Mouse (Mus musculus) neural tube, embryonic 12.5 days (tissue): ENCODE data around the gene Stx8. TPM values are rescaled to one million over a fixed set of nuclear protein-coding genes. Genes with fewer than 3 reads are reported as not detected.

Experiments used
- ATAC-seq: fragments of 200-750 bp; cut with Nextera tagmentation; 2 replicates; pipeline ENCODE4 v1.8.0; 2017; ENCODE audit warnings: low read depth, mild to moderate bottlenecking, moderate TSS enrichment, moderate library complexity; ENCODE audit not compliant: low FRiP score
- H3K27ac ChIP-seq: fragments of 300-500 bp; sonication (generic); 2 replicates; pipeline ENCODE4 v1.5.1; 2016
- H3K27me3 ChIP-seq: fragments of 300-500 bp; sonication (generic); replicated peaks from 2 replicates; pipeline ENCODE4 v1.6.1; 2016; ENCODE audit warnings: mild to moderate bottlenecking
- H3K36me3 ChIP-seq: fragments of 300-500 bp; sonication (generic); 2 replicates; pipeline ENCODE4 v1.6.1; 2016; ENCODE audit warnings: mild to moderate bottlenecking
- H3K4me1 ChIP-seq: fragments of 300-500 bp; sonication (generic); 2 replicates; pipeline ENCODE4 v1.6.1; 2016
- H3K4me2 ChIP-seq: fragments of 300-500 bp; sonication (generic); replicated peaks from 2 replicates; pipeline ENCODE4 v1.6.1; 2016; ENCODE audit warnings: mild to moderate bottlenecking
- H3K4me3 ChIP-seq: fragments of 300-500 bp; sonication (generic); 2 replicates; pipeline ENCODE4 v1.5.1; 2016
- H3K9ac ChIP-seq: fragments of 300-500 bp; sonication (generic); 2 replicates; pipeline ENCODE4 v1.6.1; 2016; ENCODE audit warnings: mild to moderate bottlenecking
- H3K9me3 ChIP-seq: fragments of 300-500 bp; sonication (generic); 2 replicates; pipeline ENCODE4 v1.6.1; 2016; ENCODE audit warnings: mild to moderate bottlenecking
- WGBS: fragments of 180-500 bp; shearing (Covaris S2); methylation state at CpG from one replicate; pipeline ENCODE4 v1.1.7; 2016; 5-methylcytosine and 5-hydroxymethylcytosine counted together
- polyA plus RNA-seq: library from polyadenylated mRNA; unstranded; fragments of >200 nt; fragmentation: Nextera tagmentation; extraction: Ambion mirVana; gene quantifications from 2 replicates; pipeline ENCODE4 v1.2.1, GENCODE M21; 2016

The Stx8 gene
- polyA plus RNA-seq, 1 experiment from 2014 or later: 69.0 TPM

DNA sequence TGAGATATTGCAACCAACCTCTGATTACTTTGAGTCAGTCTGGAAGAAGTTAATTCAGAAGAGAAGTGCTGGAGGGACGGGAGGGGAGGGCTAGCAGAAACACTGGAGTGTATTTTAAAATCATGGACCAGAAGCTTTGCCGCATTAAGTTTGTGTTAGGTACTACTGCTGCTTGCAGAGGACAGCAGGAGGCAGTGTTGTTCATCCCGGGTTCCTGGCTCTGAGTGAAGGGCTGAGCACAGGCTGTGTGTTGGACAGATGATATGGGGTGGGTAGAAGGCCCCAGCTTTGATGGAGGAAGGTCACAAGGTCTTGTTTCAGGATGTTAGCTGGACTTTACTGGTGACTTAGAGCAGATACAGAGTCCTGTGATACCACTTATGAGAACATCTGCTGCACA is 80.9 kb downstream of the Stx8 start:
- no peak overlapping the region for H3K9ac ChIP-seq

DNA sequence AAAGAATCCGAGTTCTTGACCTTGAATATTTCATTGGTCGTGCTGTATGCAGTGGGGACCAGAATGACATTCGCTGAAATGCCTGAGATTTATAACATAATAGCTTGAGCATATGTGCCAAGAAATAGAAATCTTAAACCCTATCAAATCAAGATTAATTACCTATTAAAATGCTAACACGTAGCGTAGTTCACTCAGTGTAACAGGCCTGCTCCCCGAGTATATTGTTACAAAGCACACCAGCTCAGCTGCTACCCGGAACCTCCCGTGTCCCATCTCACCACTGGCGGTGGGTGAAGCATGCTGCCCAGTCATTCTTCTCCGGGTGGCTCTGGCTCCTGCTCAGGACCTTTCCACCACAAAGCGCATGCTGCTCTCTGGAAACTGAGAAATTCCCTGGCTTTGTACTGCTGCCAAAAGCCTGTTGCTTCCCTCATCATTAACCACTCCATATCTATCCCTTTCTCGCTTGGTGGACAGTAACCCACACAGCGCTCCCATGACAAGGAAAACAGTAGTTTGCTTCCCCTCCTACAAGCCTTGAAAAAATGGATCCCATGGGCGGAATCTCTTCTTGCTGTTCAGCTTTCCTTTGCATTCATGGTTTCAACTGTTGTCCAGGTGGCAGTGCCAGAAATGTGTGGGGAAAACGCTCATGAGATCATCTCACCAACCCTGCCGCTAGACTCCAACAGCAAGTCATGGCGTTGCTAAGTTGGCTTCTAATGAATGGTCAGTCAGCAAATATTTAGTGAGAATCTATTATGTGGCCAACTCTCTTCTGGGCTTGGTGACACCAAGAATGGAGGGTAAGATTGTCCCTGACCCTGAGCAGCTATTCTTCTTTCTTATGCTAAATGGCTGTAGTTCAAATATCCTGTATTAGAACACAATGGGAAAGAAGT is 83.5 kb downstream of the Stx8 start:
- Histone ChIP-seq H3K4me2 (peak overlapping the region; percentile 12; the same call in 1 of the 2 replicates), H3K4me3 (no peak overlapping the region), H3K36me3 (no peaks in the 10 kb centered on the region), H3K9me3 (no peaks in the 10 kb centered on the region), H3K27ac (peak overlapping the region; percentile 7; the same call in 1 of the 2 replicates), H3K4me1 (peaks cover 23% of the 10 kb centered on the region), H3K27me3 (no peaks in the 10 kb centered on the region; the same call in 1 of the 2 replicates), H3K9ac (no peak overlapping the region)
- WGBS: 35% methylated on average over 17 of the region's 17 CpGs
- ATAC-seq: peak; percentile 63; the same call in 1 of the 2 replicates

More for the DNA sequence above, 80.9 kb downstream of the Stx8 start:
- no peak overlapping the region for H3K4me2 ChIP-seq
- WGBS: 50% methylated on average over 3 of the region's 3 CpGs
- H3K36me3 ChIP-seq: no peaks in the 10 kb centered on the region
- no peaks in the 10 kb centered on the region for H3K9me3 ChIP-seq
- no peak for ATAC-seq
- no peak overlapping the region for H3K4me3 ChIP-seq
- H3K4me1 ChIP-seq: peaks cover 35% of the 10 kb centered on the region
- no peaks in the 10 kb centered on the region; the same call in 1 of the 2 replicates for H3K27me3 ChIP-seq
- H3K27ac ChIP-seq: no peak overlapping the region

DNA sequence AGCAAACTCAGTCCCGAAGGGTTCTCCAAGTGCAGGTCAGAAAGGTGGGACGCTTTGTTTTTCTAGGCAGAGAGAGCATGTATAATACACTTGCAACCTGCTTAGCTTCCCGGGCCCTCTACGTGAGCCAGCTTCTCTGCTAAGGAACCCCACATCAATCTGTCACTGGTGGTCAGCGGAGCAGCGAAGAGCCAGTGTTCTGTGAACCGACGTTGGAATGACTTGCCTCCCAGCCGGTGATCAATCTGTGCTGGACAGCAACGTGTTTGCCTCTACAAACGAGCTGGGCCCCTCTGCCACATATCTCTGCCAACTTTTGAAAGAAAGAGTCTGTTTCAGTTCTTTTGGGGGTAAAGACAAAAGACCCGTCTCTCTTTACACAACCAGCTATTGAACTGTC is 84.7 kb downstream of the Stx8 start:
- Histone ChIP-seq H3K4me2 (0 out of 2 replicates have a peak overlapping the region, but pooled peaks have one; percentile 4), H3K9ac (no peak overlapping the region), H3K27me3 (no peaks in the 10 kb centered on the region), H3K36me3 (no peaks in the 10 kb centered on the region), H3K9me3 (no peaks in the 10 kb centered on the region), H3K27ac (no peak overlapping the region), H3K4me3 (no peak overlapping the region), H3K4me1 (peaks cover 22% of the 10 kb centered on the region)
- peak; percentile 61 for ATAC-seq
- WGBS: 4% methylated on average over 12 of the region's 12 CpGs

DNA sequence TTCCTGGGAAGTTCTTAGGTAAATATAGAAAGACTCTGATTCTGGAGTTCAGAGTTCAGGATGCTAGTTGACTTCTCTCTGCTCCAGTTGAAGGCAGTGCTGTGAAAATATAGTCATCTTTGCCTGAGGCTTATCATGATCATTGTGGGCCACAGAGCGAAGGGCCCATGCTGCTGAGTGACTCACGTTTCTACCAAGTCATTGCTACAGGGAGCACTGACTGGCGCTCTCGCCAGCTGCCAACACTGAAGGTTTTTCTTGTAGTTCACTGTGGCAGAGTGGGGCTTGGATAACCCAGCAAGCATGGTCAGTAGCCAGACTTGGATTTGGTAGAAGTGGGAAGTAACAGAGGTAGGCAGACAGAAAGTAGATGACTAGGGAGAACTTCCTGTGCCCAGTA is 85.3 kb downstream of the Stx8 start:
- Histone ChIP-seq H3K27me3 (no peaks in the 10 kb centered on the region), H3K9ac (no peak overlapping the region), H3K4me3 (no peak overlapping the region), H3K4me1 (peaks cover 22% of the 10 kb centered on the region), H3K4me2 (no peak overlapping the region), H3K9me3 (no peaks in the 10 kb centered on the region), H3K36me3 (no peaks in the 10 kb centered on the region), H3K27ac (no peak overlapping the region)
- 76% methylated on average over 4 of the region's 4 CpGs for WGBS
- no peak for ATAC-seq

DNA sequence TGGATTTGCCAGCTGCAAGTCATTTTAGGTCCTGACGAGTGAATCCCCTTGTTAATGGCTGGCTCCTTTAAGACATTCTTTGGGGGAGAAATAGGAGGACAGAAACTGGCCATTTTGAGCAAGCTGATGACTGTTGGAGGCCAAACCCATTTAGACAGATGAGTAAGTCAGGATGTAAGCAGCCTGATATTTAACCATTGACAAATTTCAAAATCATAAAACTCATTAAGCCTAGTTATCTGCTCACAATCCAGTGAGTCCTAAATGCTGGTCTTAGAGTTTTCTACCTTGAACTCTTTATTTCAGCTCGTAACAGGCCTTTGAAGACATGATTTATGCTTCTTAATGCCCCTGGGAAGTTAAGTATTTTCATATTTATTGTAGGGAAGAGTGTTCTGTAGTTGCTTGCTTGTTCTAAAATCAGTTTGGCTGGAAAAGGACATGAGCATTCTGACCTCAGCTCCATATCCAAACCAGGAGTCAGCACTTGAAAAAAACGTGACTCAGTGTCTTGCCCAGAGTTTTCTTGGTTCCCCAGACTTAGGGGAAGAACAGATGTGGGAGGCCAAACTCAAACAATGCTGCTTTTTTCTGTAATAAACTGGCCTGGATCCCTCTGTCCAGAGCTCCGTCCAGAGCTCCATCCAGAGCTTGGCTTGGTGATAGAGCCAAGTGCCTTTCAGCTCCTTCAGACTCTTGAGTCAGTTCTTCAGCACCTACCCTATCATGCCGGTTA is 92.6 kb downstream of the Stx8 start:
- no peak overlapping the region for H3K9ac ChIP-seq
- H3K27ac ChIP-seq: no peak overlapping the region
- H3K36me3 ChIP-seq: no peaks in the 10 kb centered on the region
- H3K4me1 ChIP-seq: no peaks in the 10 kb centered on the region
- WGBS: 73% methylated on average over 5 of the region's 5 CpGs
- H3K4me2 ChIP-seq: no peak overlapping the region
- H3K4me3 ChIP-seq: no peak overlapping the region
- no peaks in the 10 kb centered on the region for H3K27me3 ChIP-seq
- no peaks in the 10 kb centered on the region for H3K9me3 ChIP-seq
- ATAC-seq: no peak

DNA sequence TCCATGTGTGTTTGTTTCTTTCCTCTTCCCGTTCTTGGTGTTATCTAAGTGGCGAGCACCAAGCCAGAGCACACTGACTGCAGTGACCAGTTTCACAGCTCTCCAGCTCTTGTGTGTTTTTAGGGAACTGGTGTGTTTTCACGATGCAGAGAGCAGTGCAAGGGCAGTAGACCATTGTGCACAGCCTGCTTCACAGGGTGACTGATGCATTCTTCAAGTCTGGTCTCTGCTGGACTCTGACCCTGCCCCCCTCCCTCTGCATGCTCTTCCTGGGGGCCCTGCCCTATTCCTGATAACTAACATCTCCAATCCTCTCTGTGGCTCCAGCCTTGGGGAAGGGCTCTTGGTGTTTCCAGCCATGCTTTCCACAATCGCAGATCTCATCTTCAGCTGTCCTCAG is 94.7 kb downstream of the Stx8 start:
- no peaks in the 10 kb centered on the region for H3K9me3 ChIP-seq
- H3K4me2 ChIP-seq: no peak overlapping the region
- WGBS: 69% methylated on average over 4 of the region's 4 CpGs
- no peak overlapping the region for H3K4me3 ChIP-seq
- no peaks in the 10 kb centered on the region for H3K36me3 ChIP-seq
- H3K4me1 ChIP-seq: no peaks in the 10 kb centered on the region
- no peak for ATAC-seq
- H3K9ac ChIP-seq: no peak overlapping the region
- H3K27me3 ChIP-seq: no peaks in the 10 kb centered on the region
- no peak overlapping the region for H3K27ac ChIP-seq

DNA sequence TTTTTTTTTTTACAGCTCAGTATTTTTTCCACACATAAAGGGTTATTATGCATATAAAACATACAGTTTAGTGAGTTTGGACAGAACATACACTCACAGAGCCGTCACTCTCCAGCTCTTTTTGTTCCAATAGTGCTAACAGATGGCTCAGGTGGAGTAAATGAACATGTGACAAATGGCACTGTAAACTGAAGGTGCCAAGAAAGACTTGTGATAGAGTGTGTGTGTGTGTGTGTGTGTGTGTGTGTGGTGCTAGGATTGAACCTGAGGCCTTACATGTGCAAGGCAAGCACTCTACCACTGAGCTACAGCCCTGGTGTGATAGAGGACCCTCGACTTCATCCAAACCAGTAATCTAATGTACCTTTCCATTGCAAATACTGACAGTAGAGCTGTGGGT is 96.1 kb downstream of the Stx8 start:
- no peak overlapping the region for H3K4me3 ChIP-seq
- H3K9me3 ChIP-seq: no peaks in the 10 kb centered on the region
- no peaks in the 10 kb centered on the region for H3K4me1 ChIP-seq
- H3K4me2 ChIP-seq: no peak overlapping the region
- no peaks in the 10 kb centered on the region for H3K36me3 ChIP-seq
- no peak overlapping the region for H3K9ac ChIP-seq
- H3K27ac ChIP-seq: no peak overlapping the region
- WGBS: 85% methylated on average over 2 of the region's 2 CpGs
- no peaks in the 10 kb centered on the region for H3K27me3 ChIP-seq
- ATAC-seq: no peak

DNA sequence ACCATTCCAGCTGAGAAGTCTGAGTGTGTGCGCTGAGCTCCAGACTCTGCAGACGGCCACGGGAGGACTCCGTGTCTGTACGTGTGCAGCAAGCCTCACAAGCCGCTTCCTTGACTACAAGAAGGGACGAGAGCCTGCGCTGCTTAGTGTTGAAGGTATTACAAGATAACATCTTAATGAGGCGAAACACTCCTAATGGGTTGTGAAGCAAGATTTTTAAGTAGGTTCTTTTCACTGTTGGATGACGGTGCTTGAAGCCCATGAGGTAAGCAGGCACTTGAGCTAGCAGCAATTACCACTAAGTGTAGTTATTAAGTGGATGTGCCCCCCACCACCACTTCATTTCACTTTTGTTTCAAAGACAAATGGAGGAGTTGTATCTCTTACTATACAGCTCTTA is 101.8 kb downstream of the Stx8 start:
- H3K4me2 ChIP-seq: no peak overlapping the region
- no peaks in the 10 kb centered on the region; the same call in 1 of the 2 replicates for H3K4me1 ChIP-seq
- H3K27me3 ChIP-seq: no peaks in the 10 kb centered on the region
- no peaks in the 10 kb centered on the region for H3K36me3 ChIP-seq
- no peaks in the 10 kb centered on the region for H3K9me3 ChIP-seq
- H3K9ac ChIP-seq: no peak overlapping the region
- no peak overlapping the region for H3K4me3 ChIP-seq
- H3K27ac ChIP-seq: no peak overlapping the region
- 87% methylated on average over 10 of the region's 10 CpGs for WGBS
- ATAC-seq: no peak

DNA sequence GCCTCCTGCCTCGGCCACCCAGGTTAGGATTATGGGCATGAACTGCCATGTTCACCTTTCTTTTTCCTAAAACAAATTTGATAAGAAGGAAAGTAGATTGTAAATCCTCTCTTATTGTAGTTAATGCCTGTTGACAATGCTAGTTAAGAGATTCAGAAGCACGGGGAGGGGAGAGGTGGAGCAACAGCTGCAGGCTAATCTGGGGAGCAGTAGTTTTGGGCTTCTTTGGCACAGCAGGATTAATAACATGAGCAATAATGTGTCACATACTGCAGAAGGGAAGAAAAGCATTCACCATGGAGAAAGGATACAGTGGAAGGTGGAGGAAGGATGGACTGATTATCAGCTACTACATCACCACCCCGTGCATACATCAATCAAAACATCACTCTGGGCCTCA is 104.1 kb downstream of the Stx8 start:
- Histone ChIP-seq H3K4me3 (no peak overlapping the region), H3K4me1 (no peaks in the 10 kb centered on the region; the same call in none of the 2 replicates), H3K27ac (no peak overlapping the region), H3K4me2 (no peak overlapping the region), H3K9ac (no peak overlapping the region), H3K9me3 (no peaks in the 10 kb centered on the region), H3K36me3 (no peaks in the 10 kb centered on the region), H3K27me3 (no peaks in the 10 kb centered on the region)
- no peak for ATAC-seq
- WGBS: 73% methylated on average over 3 of the region's 3 CpGs

DNA sequence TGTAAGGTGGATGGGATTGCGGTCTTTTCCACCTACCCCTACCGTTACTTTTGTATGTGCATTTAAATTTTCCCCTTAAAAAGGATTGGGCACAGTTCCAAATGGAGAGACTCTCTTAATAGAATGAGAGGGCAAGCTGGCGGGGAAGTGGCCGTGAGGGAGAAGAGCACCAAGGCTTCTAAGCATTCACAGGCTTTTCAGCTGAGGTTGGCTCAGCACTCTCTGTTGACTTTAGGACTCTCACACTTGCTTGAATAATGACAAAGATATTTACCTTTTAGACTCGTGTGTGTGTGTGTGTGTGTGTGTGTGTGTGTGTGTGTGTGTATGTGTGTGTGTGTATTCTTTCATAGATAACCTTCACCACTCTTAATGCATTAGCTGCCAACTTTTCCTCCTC is 105.8 kb downstream of the Stx8 start:
- ATAC-seq: no peak

DNA sequence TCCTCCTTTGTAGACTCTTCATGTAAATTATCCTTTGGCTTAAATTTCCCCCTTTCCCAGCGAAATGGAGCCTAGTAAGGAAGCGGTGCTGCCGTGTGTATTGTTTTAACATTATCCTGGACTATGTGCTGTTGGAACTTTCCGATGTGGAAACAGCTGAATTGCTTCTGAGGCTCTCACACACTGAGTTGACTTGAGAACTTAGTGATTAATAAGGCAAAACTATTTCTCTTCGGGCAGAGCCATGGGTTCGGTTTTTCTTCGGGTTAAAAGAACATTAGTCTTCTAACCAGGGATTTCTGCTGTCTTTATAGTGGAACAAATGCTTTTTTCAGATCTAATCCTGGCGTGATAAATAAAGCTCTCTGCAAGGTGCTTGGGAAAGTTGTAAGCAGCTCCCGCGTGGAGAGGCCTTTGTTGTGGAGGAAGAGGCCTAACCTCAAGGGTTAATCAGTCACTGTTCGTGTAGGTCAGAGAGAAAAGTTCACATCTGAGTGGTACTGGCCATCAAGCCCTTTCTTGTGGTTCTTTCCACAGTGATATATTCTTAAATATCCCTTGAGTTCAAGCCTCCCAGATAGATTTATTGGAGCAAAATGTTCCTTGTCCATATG is 106.7 kb downstream of the Stx8 start:
- Histone ChIP-seq H3K9ac (no peak overlapping the region), H3K27me3 (no peaks in the 10 kb centered on the region), H3K9me3 (no peaks in the 10 kb centered on the region), H3K4me1 (no peaks in the 10 kb centered on the region; the same call in none of the 2 replicates), H3K27ac (no peak overlapping the region), H3K36me3 (no peaks in the 10 kb centered on the region), H3K4me3 (no peak overlapping the region), H3K4me2 (no peak overlapping the region)
- WGBS: 42% methylated on average over 11 of the region's 11 CpGs
- ATAC-seq: no peak

More for the DNA sequence above, 105.8 kb downstream of the Stx8 start:
- H3K27ac ChIP-seq: no peak overlapping the region
- 57% methylated on average over 5 of the region's 5 CpGs for WGBS
- no peaks in the 10 kb centered on the region; the same call in none of the 2 replicates for H3K4me1 ChIP-seq
- no peak overlapping the region for H3K9ac ChIP-seq
- no peaks in the 10 kb centered on the region for H3K27me3 ChIP-seq
- H3K4me2 ChIP-seq: no peak overlapping the region
- H3K9me3 ChIP-seq: no peaks in the 10 kb centered on the region
- no peak overlapping the region for H3K4me3 ChIP-seq
- no peaks in the 10 kb centered on the region for H3K36me3 ChIP-seq

DNA sequence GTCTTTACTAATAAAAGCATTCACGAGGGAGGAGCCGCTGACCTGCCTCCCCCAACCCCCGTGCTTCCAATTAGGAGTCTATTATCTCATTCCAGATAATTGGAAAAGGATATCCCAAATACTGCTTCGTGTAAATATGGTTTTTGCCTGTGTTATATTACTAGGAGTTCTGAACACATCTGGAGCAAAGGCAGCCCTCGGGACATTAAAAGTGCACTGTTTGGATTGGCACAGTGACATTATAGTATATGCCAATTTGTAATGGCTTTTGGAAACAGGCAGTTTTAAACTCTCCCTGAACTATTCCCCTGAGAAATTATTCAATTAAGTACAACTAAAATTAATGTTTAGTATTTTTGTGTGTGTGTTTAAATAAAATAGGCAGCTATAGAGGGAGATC is 108.7 kb downstream of the Stx8 start:
- H3K27ac ChIP-seq: no peak overlapping the region
- no peaks in the 10 kb centered on the region for H3K36me3 ChIP-seq
- no peak overlapping the region for H3K4me3 ChIP-seq
- H3K4me1 ChIP-seq: no peaks in the 10 kb centered on the region; the same call in none of the 2 replicates
- 61% methylated on average over 5 of the region's 5 CpGs for WGBS
- ATAC-seq: no peak
- no peak overlapping the region for H3K4me2 ChIP-seq
- H3K9ac ChIP-seq: no peak overlapping the region
- no peaks in the 10 kb centered on the region for H3K27me3 ChIP-seq
- H3K9me3 ChIP-seq: no peaks in the 10 kb centered on the region
